Mouse (Mus musculus) cerebellum, adult 2 months (tissue): Measurements from ENCODE around the gene Tenm2. TPM values are rescaled to one million over a fixed set of nuclear protein-coding genes. Genes with fewer than 3 reads are reported as not detected.

Experiments used
- DNase-seq, 2 experiments: peaks; one replicate each; pipeline ENCODE4 v3.0.0; 2021
- H3K27ac ChIP-seq: fragments of 200-500 bp; 2 replicates; pipeline ENCODE4 v1.5.1; 2012; ENCODE audit warnings: low read length, control low read depth, inconsistent platforms; ENCODE audit not compliant: insufficient read depth
- H3K27me3 ChIP-seq: fragments of 200-500 bp; 2 replicates; pipeline ENCODE4 v1.6.1; 2012; ENCODE audit warnings: inconsistent platforms, mild to moderate bottlenecking, low read length, moderate library complexity; ENCODE audit not compliant: control insufficient read depth, insufficient read depth
- H3K4me1 ChIP-seq: fragments of 200-500 bp; 2 replicates; pipeline ENCODE4 v1.6.1; 2011; ENCODE audit warnings: low read length; ENCODE audit not compliant: control insufficient read depth, insufficient read depth
- H3K4me3 ChIP-seq: fragments of 200-500 bp; replicated peaks from 2 replicates; pipeline ENCODE3; 2011; ENCODE audit warnings: mild to moderate bottlenecking, low read depth, low read length, control low read depth; ENCODE audit not compliant: insufficient read depth
- CTCF ChIP-seq: fragments of 200-500 bp; IDR thresholded peaks from 2 replicates; pipeline ENCODE4 v1.5.1; 2011; ENCODE audit warnings: low read depth, mild to moderate bottlenecking, control low read depth, low read length, moderate library complexity, borderline replicate concordance; ENCODE audit not compliant: insufficient read depth
- POLR2A ChIP-seq: fragments of 200-500 bp; IDR thresholded peaks from 2 replicates; pipeline ENCODE4 v1.6.1; 2011; ENCODE audit warnings: low read length, control low read depth, borderline replicate concordance; ENCODE audit not compliant: insufficient read depth
- WGBS: fragments of 180-500 bp; shearing (Covaris S2); methylation state at CpG from one replicate; pipeline ENCODE4 v1.1.7; 2018; 5-methylcytosine and 5-hydroxymethylcytosine counted together
- polyA plus RNA-seq: library from polyadenylated mRNA; depleted of rRNA; stranded (reverse); fragments of >200 nt; gene quantifications from 2 replicates; pipeline ENCODE4 v1.2.3, GENCODE M21; 2012

Tenm2 gene
- polyA plus RNA-seq, 1 experiment: 9.1 TPM

DNA sequence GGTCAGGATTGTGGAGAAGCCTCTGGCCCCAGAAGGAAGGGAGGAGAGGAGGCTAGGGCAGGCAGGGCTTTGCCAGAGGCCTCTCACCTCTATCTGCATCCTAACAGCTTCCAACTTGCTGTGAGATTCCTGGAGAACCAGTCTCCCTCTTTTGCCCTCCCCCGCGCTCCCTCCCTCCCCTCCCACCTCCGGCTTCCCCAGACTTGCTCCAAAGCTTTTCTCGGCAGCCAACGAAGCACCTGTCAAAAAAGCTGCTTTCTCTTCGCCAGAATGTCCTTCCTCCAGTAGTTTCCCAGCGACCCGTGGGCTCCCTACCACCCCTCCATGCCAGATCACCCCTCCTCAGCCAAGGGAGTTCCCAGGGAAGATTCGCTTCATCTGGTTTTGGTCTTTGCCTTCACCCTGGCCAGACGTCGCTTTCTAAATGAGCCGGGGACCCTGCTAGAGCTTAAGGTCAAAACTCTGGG is 1256.5 kb downstream of the Tenm2 start:
- WGBS: 5% methylated on average over 12 of the region's 12 CpGs
- peak in 1 of 2 experiments; percentile 9 for DNase-seq

DNA sequence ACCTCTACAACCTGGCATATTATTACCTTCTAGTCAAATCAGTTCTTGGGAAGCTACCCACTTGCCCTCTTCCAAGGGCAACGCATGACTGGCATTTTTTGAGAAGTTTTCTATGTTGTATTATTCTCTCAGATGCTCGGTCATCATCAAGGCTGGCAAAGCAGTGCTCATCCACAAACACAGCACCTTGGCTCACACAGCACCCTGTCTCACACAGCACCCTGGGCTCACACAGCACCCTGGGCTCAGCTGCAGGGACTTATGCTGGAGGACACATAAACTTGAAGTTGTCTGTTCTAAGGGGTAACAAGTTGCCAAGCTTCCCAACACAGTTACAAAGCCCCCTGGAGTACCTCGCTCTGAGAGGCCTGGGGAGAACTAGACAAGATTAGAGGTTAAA is 1258.0 kb downstream of the Tenm2 start:
- DNase-seq: no peak
- no peak overlapping the region for H3K4me3 ChIP-seq
- H3K27me3 ChIP-seq: no peaks in the 10 kb centered on the region
- WGBS: 78% methylated on average over 3 of the region's 3 CpGs
- H3K27ac ChIP-seq: no peak overlapping the region
- peaks cover 4% of the 10 kb centered on the region; the same call in 1 of the 2 replicates for H3K4me1 ChIP-seq
- no peak for TF ChIP-seq POLR2A
- TF ChIP-seq CTCF: no peak

More for the DNA sequence above, 1256.5 kb downstream of the Tenm2 start:
- Histone ChIP-seq H3K4me3 (peak overlapping the region; percentile 36), H3K27me3 (no peaks in the 10 kb centered on the region), H3K27ac (no peak overlapping the region), H3K4me1 (peaks cover 4% of the 10 kb centered on the region; the same call in 1 of the 2 replicates)
- TF ChIP-seq POLR2A: no peak

DNA sequence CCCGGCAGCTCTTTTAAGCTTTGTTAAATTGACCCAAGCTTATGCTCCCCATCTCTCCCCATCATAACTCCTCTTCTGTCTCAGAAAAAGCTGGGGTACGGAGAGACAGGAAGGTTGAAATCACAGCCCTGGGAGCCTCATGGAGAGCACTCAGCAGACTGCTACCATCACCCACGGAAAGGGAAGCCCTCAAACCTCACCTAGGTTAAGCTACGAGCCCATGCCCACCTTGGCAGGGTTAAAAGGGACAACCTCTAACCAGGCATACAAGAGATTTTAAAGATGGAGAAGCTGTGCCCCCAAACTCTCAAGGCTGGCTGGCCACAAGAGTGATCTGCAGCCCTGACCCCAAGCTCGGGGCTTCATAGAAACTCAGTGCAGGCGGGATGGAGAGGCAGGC is 1258.7 kb downstream of the Tenm2 start:
- 70% methylated on average over 6 of the region's 6 CpGs for WGBS
- Histone ChIP-seq H3K27me3 (no peaks in the 10 kb centered on the region), H3K4me1 (peaks cover 4% of the 10 kb centered on the region; the same call in 1 of the 2 replicates), H3K27ac (no peak overlapping the region), H3K4me3 (no peak overlapping the region)
- TF ChIP-seq POLR2A (no peak), CTCF (no peak)
- DNase-seq: no peak

DNA sequence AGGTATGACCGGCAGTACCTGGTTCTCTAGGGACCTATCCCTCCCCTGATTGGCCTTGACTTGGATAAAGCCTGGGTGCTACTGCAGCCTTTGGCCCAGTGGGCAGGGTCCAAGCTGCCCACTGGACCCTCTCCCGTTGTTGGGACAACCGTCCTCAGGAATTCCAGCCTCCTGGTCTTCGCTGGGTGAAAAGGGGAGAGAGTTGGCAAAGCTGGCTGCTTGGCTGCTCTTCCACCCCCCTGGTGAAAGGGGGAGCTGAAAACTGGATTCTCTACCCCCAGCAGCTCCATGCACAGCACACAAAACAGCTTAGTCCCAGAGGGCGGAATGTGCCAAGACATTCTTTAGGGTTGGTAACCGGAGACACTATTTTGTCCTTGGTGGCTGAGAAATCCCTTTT is 1259.3 kb downstream of the Tenm2 start:
- no peak overlapping the region for H3K27ac ChIP-seq
- WGBS: 47% methylated on average over 6 of the region's 6 CpGs
- peaks cover 4% of the 10 kb centered on the region; the same call in 1 of the 2 replicates for H3K4me1 ChIP-seq
- H3K4me3 ChIP-seq: no peak overlapping the region
- peak in 1 of 2 experiments; percentile 40 for DNase-seq
- no peaks in the 10 kb centered on the region for H3K27me3 ChIP-seq
- no peak for TF ChIP-seq POLR2A
- TF ChIP-seq CTCF: no peak

DNA sequence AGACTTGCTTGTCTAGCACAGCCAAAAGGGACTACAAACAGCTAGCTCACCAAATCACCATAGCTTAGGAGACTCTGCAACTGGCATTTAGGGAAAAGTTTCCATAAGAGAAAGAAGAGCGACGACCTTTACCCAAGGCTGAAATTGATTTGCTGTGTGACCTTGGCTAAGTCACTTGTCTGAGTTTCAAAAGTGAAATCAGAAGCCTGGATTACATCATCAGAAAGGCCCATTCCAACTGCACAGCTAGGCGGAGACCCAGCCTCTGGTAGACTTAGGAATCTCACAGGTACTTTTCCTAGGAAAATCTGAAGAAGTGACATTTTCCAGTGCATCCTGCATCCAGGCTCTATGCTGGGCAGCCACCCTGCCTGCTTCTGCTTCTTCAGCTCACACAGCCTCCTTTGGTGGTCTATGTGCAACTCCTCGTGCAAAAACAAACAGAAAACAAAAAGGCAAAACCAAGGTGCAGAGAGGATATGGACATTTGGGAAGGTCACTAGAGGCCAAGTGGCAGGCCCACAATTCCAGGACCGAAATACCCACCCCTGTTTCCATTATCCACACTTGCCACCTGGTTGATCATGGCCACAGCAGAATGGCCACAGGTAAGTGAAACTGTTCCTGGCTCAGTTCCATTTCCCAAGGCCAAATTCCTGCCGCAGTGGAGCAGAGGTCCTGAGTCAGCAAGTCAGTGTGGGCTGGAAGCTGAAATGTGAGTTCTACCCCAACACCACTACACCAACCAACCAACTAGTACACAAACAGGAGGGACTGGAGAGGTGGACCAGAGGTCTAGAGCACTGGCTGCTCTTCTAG is 1260.9 kb downstream of the Tenm2 start:
- H3K27ac ChIP-seq: no peak overlapping the region
- WGBS: 73% methylated on average over 6 of the region's 6 CpGs
- no peaks in the 10 kb centered on the region for H3K27me3 ChIP-seq
- no peak for TF ChIP-seq CTCF
- TF ChIP-seq POLR2A: no peak
- no peak for DNase-seq
- no peak overlapping the region for H3K4me3 ChIP-seq
- H3K4me1 ChIP-seq: peaks cover 4% of the 10 kb centered on the region; the same call in 1 of the 2 replicates

DNA sequence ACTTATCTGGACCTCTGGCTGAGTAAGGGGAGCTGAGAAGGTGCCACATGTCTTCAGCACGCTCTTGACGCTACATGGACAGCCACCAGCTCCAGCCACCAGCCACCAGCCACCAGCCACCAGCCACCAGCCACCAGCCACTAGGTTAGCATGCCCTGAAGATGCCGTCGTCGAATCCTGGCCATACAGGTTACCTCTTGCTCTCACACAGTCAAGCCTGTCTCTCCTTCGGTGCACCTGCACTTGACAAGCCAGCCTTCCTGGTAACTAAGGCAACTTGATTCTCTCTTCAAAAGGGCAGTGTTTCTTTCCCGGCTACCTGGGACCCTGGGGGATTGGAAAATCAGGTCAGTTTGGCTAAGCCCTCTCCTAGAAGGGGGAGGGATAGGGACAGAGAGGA is 1262.6 kb downstream of the Tenm2 start:
- WGBS: 50% methylated on average over 7 of the region's 7 CpGs
- Histone ChIP-seq H3K27me3 (no peaks in the 10 kb centered on the region), H3K4me3 (no peak overlapping the region), H3K27ac (no peak overlapping the region), H3K4me1 (no peaks in the 10 kb centered on the region)
- TF ChIP-seq CTCF (no peak), POLR2A (no peak)
- no peak for DNase-seq

DNA sequence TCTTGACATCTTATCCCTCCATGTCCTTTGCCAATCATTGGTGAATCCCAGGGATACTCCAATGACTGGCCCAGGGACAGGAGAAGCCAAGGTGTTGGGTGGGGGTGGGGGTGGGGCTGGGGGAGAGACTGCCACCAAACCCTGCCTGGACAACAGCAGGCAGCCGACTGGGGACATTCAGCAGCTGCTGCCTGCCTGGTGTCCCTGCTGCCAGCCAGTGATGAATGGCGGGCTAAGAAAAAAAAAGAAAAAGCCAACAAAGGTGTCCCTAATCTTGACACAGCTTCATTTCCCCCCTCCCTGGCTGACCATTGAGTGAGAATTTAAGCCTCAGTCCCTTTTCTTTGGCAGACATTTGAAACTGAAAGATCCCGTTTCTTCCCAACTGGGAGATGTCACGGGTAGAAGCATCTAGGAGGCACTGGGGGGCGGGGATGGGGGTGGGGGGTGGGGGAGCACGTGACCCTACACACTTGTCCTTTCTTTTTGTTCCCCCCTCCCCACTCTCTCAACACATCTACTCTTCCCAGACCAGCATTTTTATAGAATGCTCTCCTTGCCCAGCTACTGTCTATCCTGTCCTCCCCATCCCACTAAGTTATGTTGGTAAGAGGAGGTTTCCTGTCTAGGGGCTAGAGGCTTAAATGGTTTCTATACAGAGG is 1263.4 kb downstream of the Tenm2 start:
- no peaks in the 10 kb centered on the region for H3K27me3 ChIP-seq
- DNase-seq: no peak
- H3K4me1 ChIP-seq: no peaks in the 10 kb centered on the region
- no peak overlapping the region for H3K4me3 ChIP-seq
- WGBS: 13% methylated on average over 6 of the region's 6 CpGs
- no peak overlapping the region for H3K27ac ChIP-seq
- TF ChIP-seq CTCF: no peak
- TF ChIP-seq POLR2A: no peak
